In the genomic region with DNA sequence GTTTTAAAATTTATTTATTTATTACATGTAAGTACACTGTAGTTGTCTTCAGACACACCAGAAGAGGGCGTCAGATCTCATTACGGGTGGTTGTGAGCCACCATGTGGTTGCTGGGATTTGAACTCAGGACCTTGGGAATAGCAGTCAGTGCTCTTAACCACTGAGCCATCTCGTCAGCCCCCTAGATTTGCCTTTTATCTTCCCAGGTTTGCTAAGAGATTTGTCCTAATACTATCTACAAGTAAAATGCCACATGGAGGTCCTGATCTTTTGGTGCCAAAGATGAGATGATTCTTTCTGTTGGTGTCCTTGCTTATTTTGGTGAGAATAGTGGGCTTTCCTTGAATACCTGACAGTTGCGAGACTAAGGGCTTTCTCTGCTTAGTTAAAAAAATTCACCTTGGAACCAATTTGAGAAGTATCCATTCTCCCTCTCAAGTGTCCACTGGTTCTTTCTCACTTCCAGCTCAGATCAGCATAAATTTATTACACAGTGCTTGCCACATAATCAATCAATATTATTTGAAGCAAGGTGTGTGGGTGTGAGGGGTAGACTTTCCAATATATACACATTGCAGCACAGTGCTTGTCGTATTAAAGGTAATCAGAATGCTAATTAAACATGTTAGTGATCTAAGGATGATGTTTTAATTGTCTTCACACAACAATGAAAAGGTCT, we compare ENCODE assay signal across 2 mouse cellular contexts.
TF ChIP-seq lines count a peak whose summit lies in the region.

No protein-coding gene starts in this region.

TF ChIP-seq in CH12.LX, 34 proteins besides CTCF, POLR2A, EP300 and RAD21:
- no peak for TF ChIP-seq MAZ (IDR thresholded peaks at IDR 0.05; ENCODE audit: low read depth, low read length)
- TF ChIP-seq MAFK (IDR thresholded peaks at IDR 0.05; ENCODE audit: insufficient replicate concordance, low read length) = no peak
- TF ChIP-seq TBP (conservative IDR thresholded peaks at IDR 0.05; ENCODE audit: low read depth, low read length) = peak; percentile 51; the same call in 1 of the 2 replicates
- no peak for TF ChIP-seq JUN (IDR thresholded peaks at IDR 0.05; ENCODE audit: insufficient read depth, low read depth, low read length)
- TF ChIP-seq KAT2A (IDR thresholded peaks at IDR 0.05; ENCODE audit: insufficient replicate concordance, low read length) = no peak
- TF ChIP-seq ETS1 (conservative IDR thresholded peaks at IDR 0.05; ENCODE audit: low read depth, low read length) = no peak
- no peak for TF ChIP-seq BHLHE40 (IDR thresholded peaks at IDR 0.05; ENCODE audit: low read depth, low read length)
- TF ChIP-seq NELFE (IDR thresholded peaks at IDR 0.05; ENCODE audit: low read depth, low read length) = no peak

TF ChIP-seq in MEL, 35 proteins besides CTCF, POLR2A, EP300 and RAD21:
- TF ChIP-seq TBP (IDR thresholded peaks at IDR 0.05; ENCODE audit: low read depth, low read length) (peak; percentile 65), BHLHE40 (IDR thresholded peaks at IDR 0.05; ENCODE audit: borderline replicate concordance, low read depth, low read length) (no peak)
